Mouse (Mus musculus) bone marrow macrophage, adult 2 months (primary cell): ENCODE data around the gene Slc4a11.

Source experiments
- CTCF ChIP-seq: IDR thresholded peaks from 2 replicates; pipeline ENCODE4 v1.5.1; 2012; ENCODE audit warnings: low read depth, mild to moderate bottlenecking, low read length, moderate library complexity
- POLR2A ChIP-seq: IDR thresholded peaks from 2 replicates; pipeline ENCODE4 v1.6.1; 2012; ENCODE audit warnings: mild to moderate bottlenecking, low read depth, low read length, borderline replicate concordance

- TF ChIP-seq CTCF (no peak), POLR2A (no peak)
These were observed 55.8 kb downstream of the Slc4a11 start for GRCm38 (mm10) chr2:130641351-130642025.
